Mouse (Mus musculus) ES-E14 (cell line): ENCODE measurements around the gene Zswim7.

Experiments used
- CHD2 ChIP-seq: IDR thresholded peaks from 2 replicates; pipeline ENCODE4 v1.6.1; 2014; ENCODE audit warnings: mild to moderate bottlenecking, low read depth, low read length, inconsistent platforms
- HCFC1 ChIP-seq: IDR thresholded peaks from 2 replicates; pipeline ENCODE4 v1.6.1; 2012; ENCODE audit warnings: low read length, inconsistent platforms, borderline replicate concordance; ENCODE audit not compliant: insufficient read depth
- MAFK ChIP-seq: IDR thresholded peaks from 2 replicates; pipeline ENCODE4 v1.6.1; 2014; ENCODE audit warnings: mild to moderate bottlenecking, low read depth, low read length, inconsistent platforms; ENCODE audit not compliant: insufficient read depth
- ZC3H11A ChIP-seq: IDR thresholded peaks from 2 replicates; pipeline ENCODE4 v1.6.1; 2012; ENCODE audit warnings: low read depth, mild to moderate bottlenecking, inconsistent platforms, low read length, borderline replicate concordance
- ZNF384 ChIP-seq: IDR thresholded peaks from 2 replicates; pipeline ENCODE4 v1.6.1; 2012; ENCODE audit warnings: low read depth, low read length, inconsistent platforms

DNA sequence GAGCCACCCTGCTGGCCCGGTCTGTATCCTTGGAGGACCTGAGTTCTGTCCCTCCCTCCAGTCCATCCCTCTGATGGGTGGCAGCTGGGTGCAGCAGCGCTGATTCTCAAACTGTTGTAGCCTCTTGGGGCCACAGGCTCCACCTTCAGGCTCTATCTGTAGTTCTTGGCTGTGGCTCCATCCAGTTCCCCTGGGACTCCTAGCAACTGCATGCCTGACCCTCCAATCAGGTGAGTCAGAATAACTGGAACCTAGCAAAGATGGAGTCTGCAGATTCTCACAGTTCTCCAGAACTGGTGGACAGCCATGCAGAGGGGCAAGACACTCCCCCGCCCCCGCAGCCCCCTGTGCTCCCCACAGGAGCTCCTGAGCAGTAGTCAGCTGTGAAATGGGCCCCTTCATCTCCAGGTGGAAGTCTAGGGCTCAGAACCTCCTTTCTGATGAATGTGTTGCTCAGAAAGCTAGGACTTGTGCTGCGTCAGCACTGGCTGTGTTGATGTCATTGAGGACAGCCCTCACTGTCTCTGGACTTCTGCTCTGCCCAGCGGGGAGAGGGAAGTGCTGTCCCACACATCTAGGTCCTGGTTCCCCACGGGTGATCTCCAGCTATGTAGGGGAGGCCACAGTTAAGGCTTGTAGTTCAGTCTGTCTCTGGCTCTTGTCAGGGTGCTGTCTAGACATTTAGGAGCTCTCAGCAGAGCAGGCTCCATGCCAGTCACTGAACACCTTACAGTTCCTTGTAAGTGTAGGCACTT, 60.2 kb downstream of the Zswim7 start:
- TF ChIP-seq CHD2 (no peak), ZNF384 (no peak), ZC3H11A (no peak), HCFC1 (no peak), MAFK (no peak)
